Mouse (Mus musculus): ENCODE data around the gene Olfr1358.

DNA sequence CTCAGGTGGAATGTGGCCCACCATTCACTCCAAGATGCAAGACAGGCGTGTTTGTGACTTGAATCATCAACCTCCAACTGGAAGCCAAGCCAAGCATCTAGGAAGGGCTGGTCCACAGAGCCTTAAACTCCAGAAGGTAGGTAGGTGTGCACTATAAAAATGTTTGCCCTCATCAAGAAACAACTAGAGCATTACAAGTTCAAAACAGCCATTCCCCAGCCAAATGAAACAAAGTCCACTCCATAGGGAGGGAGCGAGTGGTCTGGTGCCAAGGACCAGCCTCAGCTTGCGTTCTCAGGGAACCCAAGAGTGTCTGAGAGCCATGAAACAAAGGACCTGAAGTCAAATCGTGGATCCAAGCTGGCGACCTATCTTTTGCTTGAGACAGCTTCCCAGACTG lies 43.8 kb upstream of the Olfr1358 start:
- TF ChIP-seq CTCF (IDR thresholded peaks at IDR 0.05; ENCODE audit: low read depth) (no peak), EP300 (IDR thresholded peaks at IDR 0.05; ENCODE audit: low read depth) (no peak)
